Mouse (Mus musculus) embryonic fibroblast, embryonic 13.5 days (primary cell): Measurements from ENCODE around the gene Stat1.

Experiments
- CTCF ChIP-seq: IDR thresholded peaks from 2 replicates; pipeline ENCODE4 v1.5.1; 2011; ENCODE audit warnings: mild to moderate bottlenecking, control low read depth, low read length, moderate library complexity, borderline replicate concordance; ENCODE audit not compliant: insufficient read depth
- POLR2A ChIP-seq: IDR thresholded peaks from 2 replicates; pipeline ENCODE4 v1.6.1; 2011; ENCODE audit warnings: low read depth, mild to moderate bottlenecking, control low read depth, low read length, moderate library complexity

DNA sequence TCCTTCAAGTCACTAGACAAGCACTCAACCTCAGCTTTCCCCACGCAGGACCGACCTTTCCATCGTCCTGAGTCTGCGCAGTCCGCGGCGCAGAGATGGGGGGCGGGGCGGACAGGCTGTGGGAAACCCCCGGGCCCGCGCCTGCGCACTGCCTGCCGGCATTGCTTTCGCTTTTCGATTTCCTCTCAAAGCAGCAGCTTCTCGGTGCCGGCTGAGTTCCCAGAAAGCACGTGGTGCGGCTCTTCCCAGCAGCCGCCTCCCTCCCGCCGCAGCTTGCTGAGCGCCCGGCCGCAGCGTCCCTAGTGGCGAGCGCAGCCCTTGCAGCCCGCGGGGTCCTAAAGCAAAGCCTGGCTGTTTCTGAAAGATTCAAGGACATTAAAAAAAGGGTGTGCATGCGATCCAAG lies 5.6 kb upstream of the Stat1 start:
- TF ChIP-seq CTCF (peak; percentile 79), POLR2A (no peak; the same call in 1 of the 2 replicates)
